Comparison of ENCODE assay signal across 24 mouse cellular contexts in genomic region chr15:64477131-64477530, GRCm38 (mm10).
"Had no signal": no experiment of that assay in that cellular context is flagged by ENCODE, and none has a peak within 500 bp of the region (broad histone marks: within the 10 kb centered on the region; RNA-seq: fewer than 3 reads in every experiment).

No protein-coding gene starts in this region.

- H3K4me3 ChIP-seq: layer of hippocampus, adult 2 months; limb, embryonic 10.5 days; limb, embryonic 13.5 days; liver, embryonic 12.5 days; liver, embryonic 15.5 days; lung, embryonic 15.5 days; megakaryocyte, embryonic 14.5 days; midbrain, embryonic 10.5 days; midbrain, embryonic 13.5 days; neural tube, embryonic 12.5 days; neural tube, embryonic 15.5 days; stomach, embryonic 15.5 days had no signal

- H3K4me2 ChIP-seq: limb, embryonic 13.5 days; liver, embryonic 12.5 days; liver, embryonic 15.5 days; lung, embryonic 15.5 days; midbrain, embryonic 13.5 days; neural tube, embryonic 12.5 days; neural tube, embryonic 15.5 days; stomach, embryonic 15.5 days had no signal

- H3K27me3 ChIP-seq: limb, embryonic 13.5 days; liver, embryonic 12.5 days; liver, embryonic 15.5 days; lung, embryonic 15.5 days; neural tube, embryonic 12.5 days; neural tube, embryonic 15.5 days; stomach, embryonic 15.5 days had no signal

- DNase-seq: kidney, postnatal 25 days; layer of hippocampus, adult 9-11 months; liver; lung, adult 18-20 months; lung, postnatal 10 days; lung, postnatal 36 days; right cerebral cortex, adult 18-20 months; right cerebral cortex, postnatal 14 days; spleen, adult 18-20 months; thymus, postnatal 25 days had no signal

- ATAC-seq: liver, embryonic 12.5 days; midbrain, embryonic 13.5 days; midbrain, embryonic 16.5 days had no signal

- H3K4me1 ChIP-seq: limb, embryonic 10.5 days; limb, embryonic 13.5 days; liver, embryonic 12.5 days; liver, embryonic 15.5 days; lung, embryonic 15.5 days; megakaryocyte, embryonic 14.5 days; neural tube, embryonic 12.5 days; neural tube, embryonic 15.5 days; stomach, embryonic 15.5 days had no signal

- H3K27ac ChIP-seq: kidney, postnatal 0 days; layer of hippocampus, adult 2 months; limb, embryonic 10.5 days; limb, embryonic 13.5 days; liver, embryonic 12.5 days; liver, embryonic 15.5 days; lung, embryonic 15.5 days; midbrain, embryonic 10.5 days; midbrain, embryonic 13.5 days; neural tube, embryonic 12.5 days; neural tube, embryonic 15.5 days; stomach, embryonic 15.5 days had no signal

- H3K36me3 ChIP-seq: limb, embryonic 10.5 days; limb, embryonic 13.5 days; liver, embryonic 12.5 days; liver, embryonic 15.5 days; lung, embryonic 15.5 days; midbrain, embryonic 10.5 days; midbrain, embryonic 13.5 days; neural tube, embryonic 12.5 days; neural tube, embryonic 15.5 days; stomach, embryonic 15.5 days had no signal
